Mouse (Mus musculus) megakaryocyte, embryonic 14.5 days (primary cell): ENCODE measurements at regions not wholly inside any gene's neighbourhood (a gene's known extent, or its start where the extent isn't known, plus 50 kb on each side); places are given as distances from the start of the nearest gene placed in this dataset.

ENCODE experiments used
- H3K27me3 ChIP-seq: replicated peaks from 2 replicates; pipeline ENCODE3; 2012; ENCODE audit warnings: inconsistent platforms
- H3K36me3 ChIP-seq: replicated peaks from 2 replicates; pipeline ENCODE3; 2012; ENCODE audit warnings: low read length, inconsistent platforms, mixed read lengths
- H3K4me1 ChIP-seq: 2 replicates; pipeline ENCODE4 v1.6.1; 2012; ENCODE audit warnings: inconsistent platforms
- H3K4me3 ChIP-seq: replicated peaks from 2 replicates; pipeline ENCODE3; 2012; ENCODE audit warnings: moderate library complexity, mild to moderate bottlenecking, inconsistent platforms
- H3K9me3 ChIP-seq: 2 replicates; pipeline ENCODE4 v1.6.1; 2012; ENCODE audit warnings: inconsistent platforms
- FLI1 ChIP-seq: IDR thresholded peaks from 2 replicates; pipeline ENCODE4 v1.6.1; 2012; ENCODE audit warnings: low read length, inconsistent platforms, mixed read lengths
- GATA1 ChIP-seq: IDR thresholded peaks from 3 replicates; pipeline ENCODE4 v1.6.1; 2012; ENCODE audit warnings: mixed read lengths, low read length, inconsistent platforms, borderline replicate concordance

DNA sequence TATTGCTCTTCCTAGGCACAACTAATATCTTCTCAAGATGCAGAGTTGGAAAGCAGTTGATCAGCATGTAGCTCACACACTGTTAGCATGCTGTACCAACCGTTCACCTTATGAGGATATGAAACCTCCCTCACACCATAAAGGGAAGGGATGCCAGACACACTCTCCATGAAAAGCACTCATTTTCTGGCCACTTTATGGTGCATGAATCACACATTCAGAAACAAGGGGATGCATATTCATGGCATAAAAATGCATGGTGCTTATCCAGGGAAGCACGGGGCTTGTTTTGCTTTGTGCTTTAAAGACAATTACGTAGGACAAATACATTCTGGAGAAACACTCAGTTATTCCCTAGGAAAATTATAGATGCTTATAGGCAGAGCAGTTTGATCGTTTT is 149.9 kb downstream of the Med10 start:
- Histone ChIP-seq H3K4me1 (no peaks in the 10 kb centered on the region), H3K9me3 (peaks cover 20% of the 10 kb centered on the region), H3K36me3 (no peaks in the 10 kb centered on the region), H3K4me3 (no peak overlapping the region), H3K27me3 (no peaks in the 10 kb centered on the region)
- TF ChIP-seq GATA1: no peak
- no peak for TF ChIP-seq FLI1

DNA sequence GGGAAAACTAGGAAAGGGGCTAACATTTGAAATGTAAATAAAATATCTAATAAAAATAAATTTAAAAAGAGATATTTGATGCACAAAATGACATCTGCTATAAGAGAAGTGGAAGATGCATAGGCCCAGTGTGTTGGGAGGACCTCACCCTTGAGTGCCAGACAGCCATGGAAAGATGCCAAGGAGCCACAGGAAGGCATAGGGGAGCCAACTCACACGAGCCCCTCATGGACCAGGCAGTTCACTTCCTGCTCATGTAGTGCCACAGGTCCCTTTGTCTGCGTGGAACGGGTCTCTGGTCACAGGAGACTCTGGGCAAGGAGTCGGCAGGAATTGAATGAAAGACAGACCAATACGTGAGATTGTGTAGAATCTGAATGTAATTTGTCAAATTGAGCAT is 152.0 kb downstream of the Med10 start:
- Histone ChIP-seq H3K9me3 (peaks cover 20% of the 10 kb centered on the region), H3K4me3 (no peak overlapping the region), H3K4me1 (no peaks in the 10 kb centered on the region), H3K36me3 (no peaks in the 10 kb centered on the region), H3K27me3 (no peaks in the 10 kb centered on the region)
- TF ChIP-seq GATA1 (no peak), FLI1 (no peak)

DNA sequence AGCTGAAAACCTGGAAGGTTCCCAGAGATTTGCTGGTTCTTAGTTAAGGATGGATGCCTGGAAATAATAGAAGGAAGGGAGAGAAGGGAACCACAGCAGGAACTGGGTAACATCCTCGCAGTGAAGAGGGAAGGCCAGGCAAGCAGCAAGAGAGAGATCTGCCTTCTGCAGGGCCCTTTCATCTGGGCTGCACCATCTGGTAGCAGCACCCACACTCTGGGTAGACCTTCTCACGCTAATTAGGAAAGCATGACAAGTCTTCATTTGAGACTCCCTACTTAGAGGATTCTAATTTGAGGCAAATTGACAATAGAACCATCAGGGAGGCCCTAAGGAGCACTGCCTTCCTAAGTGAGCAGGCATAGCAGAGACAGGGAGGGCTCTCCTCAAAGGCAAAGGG is 153.3 kb downstream of the Med10 start:
- no peaks in the 10 kb centered on the region for H3K27me3 ChIP-seq
- no peak for TF ChIP-seq FLI1
- no peak for TF ChIP-seq GATA1
- no peaks in the 10 kb centered on the region for H3K4me1 ChIP-seq
- H3K36me3 ChIP-seq: no peaks in the 10 kb centered on the region
- no peak overlapping the region for H3K4me3 ChIP-seq
- H3K9me3 ChIP-seq: peaks cover 19% of the 10 kb centered on the region; the same call in 1 of the 2 replicates

DNA sequence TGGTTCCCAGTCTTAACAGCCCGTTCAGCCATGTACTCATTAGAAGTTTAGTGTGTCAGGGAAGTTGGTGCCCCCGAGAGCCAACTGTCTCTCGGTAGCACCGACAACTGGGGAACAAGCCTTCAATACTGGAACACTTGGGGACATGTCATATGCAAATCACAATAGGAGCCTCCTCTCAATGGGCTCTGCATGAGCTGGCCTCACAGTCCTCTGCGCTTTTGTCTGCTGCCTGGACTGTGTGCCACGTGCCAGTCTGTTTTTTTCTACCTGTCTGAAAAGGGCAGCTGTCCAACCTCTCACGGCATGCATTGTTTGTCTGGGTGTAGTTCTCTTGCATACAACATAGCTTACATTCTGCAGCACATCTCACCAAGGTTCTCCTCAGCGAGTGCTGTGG is 161.7 kb downstream of the Med10 start:
- TF ChIP-seq GATA1 (no peak), FLI1 (no peak)
- Histone ChIP-seq H3K4me1 (no peaks in the 10 kb centered on the region), H3K27me3 (no peaks in the 10 kb centered on the region), H3K9me3 (peaks cover 28% of the 10 kb centered on the region), H3K36me3 (no peaks in the 10 kb centered on the region), H3K4me3 (no peak overlapping the region)

DNA sequence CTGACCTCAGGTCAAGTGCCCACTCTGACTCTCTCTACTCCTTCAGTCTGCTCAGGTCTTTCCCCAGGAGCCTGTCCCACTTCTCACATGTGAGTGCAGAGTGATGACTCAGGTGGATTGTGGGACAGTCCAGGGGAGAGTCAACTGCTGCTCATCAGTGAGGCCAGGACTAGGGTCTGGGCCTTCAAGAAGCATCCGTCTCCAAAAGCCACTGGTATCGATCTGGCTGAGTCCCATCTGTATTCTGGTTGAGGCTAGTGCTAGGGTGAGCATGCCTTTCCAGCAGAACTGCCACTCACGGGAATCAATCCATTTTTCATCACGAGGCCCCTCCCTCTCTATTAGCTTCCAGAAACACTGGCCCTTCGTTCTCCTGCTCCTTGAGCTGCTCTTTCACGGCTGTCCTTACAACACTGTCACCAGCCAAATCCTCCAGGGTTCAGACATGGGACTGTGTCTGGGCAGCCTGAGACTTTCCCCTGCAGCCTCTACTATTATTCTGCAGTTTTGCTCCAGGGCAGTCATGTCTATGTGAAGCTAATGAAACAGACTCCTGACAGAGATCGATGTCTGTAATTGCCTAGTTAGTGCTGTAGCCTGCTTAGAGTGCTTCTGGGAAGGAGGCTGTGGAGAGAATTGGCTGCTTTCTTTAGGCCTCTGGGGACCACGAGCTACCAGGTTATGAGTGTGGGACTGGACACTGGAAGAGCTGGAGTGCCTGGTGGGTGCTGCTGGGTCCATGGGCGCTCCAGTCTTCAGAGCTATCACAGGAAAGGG is 169.3 kb downstream of the Med10 start:
- Histone ChIP-seq H3K27me3 (no peaks in the 10 kb centered on the region), H3K9me3 (peaks cover 47% of the 10 kb centered on the region), H3K36me3 (no peaks in the 10 kb centered on the region), H3K4me1 (no peaks in the 10 kb centered on the region), H3K4me3 (no peak overlapping the region)
- TF ChIP-seq GATA1 (no peak), FLI1 (no peak)

DNA sequence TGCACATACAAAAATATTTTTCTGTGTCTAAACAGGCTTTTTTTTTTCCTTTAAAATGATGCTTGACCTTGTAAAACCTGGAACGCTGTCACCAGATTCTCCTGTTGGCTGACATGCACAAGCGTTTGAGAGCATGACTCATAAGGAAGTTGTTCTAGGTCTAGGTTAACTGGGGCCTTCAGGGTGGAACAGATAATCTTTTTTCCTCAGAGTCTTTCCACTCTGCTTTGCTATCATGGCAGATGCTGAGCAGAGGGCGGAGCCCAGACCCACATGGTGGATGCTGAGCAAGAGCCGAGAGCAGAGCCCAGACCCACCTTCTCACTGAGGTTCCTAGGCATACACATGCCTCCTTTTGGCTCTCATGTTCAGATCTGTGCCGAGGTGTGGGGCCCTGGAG is 172.6 kb downstream of the Med10 start:
- Histone ChIP-seq H3K36me3 (no peaks in the 10 kb centered on the region), H3K27me3 (no peaks in the 10 kb centered on the region), H3K4me3 (no peak overlapping the region), H3K9me3 (peaks cover 29% of the 10 kb centered on the region), H3K4me1 (no peaks in the 10 kb centered on the region)
- TF ChIP-seq GATA1 (no peak), FLI1 (no peak)

DNA sequence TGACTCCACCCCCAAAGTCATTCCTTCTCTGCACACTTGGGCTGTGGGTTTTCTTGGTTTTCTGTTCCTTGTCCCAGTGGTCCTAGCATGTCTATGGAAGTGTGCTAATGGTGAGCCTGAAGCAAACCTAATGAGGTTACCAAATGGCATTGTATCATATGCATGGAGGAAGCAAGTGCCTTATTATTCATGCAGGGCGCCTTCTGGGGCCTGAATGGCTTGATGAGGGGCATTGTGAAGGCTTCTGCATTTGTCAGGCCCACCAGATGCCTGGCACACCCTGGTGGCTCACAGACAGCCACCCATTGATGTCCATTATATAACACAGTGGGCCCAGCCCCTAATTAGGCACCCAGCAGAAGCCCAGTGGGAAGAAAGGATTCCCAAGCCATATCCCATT is 182.0 kb downstream of the Med10 start:
- Histone ChIP-seq H3K36me3 (no peaks in the 10 kb centered on the region), H3K9me3 (0 out of 2 replicates have a peak, but pooled peaks cover 3% of the 10 kb centered on the region), H3K27me3 (no peaks in the 10 kb centered on the region), H3K4me1 (no peaks in the 10 kb centered on the region), H3K4me3 (no peak overlapping the region)
- TF ChIP-seq FLI1: no peak

DNA sequence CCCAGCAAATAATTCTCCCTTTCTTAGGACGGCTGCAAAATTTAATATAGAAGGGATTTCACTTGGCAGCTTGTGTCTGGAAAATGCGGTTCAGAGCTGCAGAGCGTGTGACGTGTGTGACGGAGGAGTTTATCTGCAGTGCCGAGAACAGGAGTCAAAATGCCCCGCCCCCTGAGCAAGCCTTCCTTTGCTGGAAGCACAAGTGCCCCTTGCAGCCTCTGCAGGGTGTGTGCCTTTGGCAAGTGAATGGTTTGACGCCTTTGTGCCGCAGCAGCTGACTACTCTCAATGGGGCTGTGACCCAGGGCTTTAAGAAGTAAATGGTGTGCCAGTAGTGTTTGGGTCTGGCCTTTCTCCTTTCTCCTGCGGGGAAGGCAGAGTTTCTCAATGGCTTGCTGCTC is 185.0 kb downstream of the Med10 start:
- H3K4me3 ChIP-seq: no peak overlapping the region
- no peaks in the 10 kb centered on the region for H3K27me3 ChIP-seq
- TF ChIP-seq FLI1 (no peak), GATA1 (no peak)
- H3K4me1 ChIP-seq: no peaks in the 10 kb centered on the region
- peaks cover 3% of the 10 kb centered on the region; the same call in 1 of the 2 replicates for H3K9me3 ChIP-seq
- no peaks in the 10 kb centered on the region for H3K36me3 ChIP-seq

DNA sequence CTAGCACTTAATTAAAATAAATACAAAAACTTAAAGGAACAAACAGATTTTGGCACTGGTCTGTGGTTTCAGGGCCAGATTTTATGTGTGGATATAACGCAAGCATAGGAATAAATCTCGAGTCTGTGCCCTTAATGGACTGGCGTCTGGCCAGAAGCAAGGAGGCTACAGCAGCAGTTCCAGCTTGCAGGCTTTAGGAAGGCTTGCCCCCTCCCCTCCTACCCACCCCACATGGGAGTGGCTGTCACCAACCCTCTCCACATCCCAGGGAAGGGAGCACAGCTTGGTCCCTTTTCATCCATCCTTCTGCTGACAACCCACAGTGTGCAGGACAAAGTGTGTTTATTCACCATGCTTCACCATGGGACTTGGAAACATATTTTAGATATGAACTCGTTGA is 186.1 kb downstream of the Med10 start:
- no peaks in the 10 kb centered on the region for H3K4me1 ChIP-seq
- no peak for TF ChIP-seq GATA1
- no peak for TF ChIP-seq FLI1
- H3K27me3 ChIP-seq: no peaks in the 10 kb centered on the region
- H3K36me3 ChIP-seq: no peaks in the 10 kb centered on the region
- peaks cover 3% of the 10 kb centered on the region; the same call in 1 of the 2 replicates for H3K9me3 ChIP-seq
- no peak overlapping the region for H3K4me3 ChIP-seq

DNA sequence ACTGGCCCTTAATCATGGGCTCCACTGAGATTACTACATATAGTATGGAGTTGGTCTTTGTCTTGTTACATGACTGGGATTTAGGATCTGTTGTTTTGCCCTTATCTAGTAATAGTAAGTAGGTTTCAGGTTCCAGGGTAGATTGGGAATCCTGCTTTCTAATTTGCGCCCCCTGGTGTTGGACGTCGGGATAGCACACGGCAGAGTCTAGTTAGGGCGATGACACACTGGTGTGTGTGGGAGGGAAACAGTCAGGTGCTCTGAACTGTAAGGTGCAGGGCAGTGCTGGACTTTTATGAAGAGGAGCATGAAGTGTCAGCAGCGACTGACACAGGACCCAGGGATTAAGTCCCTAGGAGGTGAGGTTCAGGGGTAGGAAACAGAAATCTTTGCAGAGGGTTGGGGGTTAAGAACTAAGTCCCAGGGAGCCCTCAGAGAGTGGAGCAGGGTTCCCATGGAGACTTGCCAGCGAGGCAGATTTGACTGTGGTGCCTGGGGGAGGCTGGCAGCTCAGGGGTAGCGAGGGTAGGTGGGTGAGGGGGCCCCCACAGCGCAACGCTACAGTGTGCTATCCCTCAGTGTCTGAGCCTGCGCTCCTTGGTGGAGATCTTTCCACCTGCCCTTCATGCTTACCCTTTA is 189.2 kb downstream of the Med10 start:
- no peak overlapping the region for H3K4me3 ChIP-seq
- H3K4me1 ChIP-seq: no peaks in the 10 kb centered on the region
- no peaks in the 10 kb centered on the region for H3K36me3 ChIP-seq
- H3K9me3 ChIP-seq: no peaks in the 10 kb centered on the region; the same call in 1 of the 2 replicates
- no peaks in the 10 kb centered on the region for H3K27me3 ChIP-seq
- TF ChIP-seq GATA1 (no peak), FLI1 (no peak)
